Mouse (Mus musculus): Measurements from ENCODE around the gene Gpatch4. TPM values are rescaled to one million over a fixed set of nuclear protein-coding genes. Genes with fewer than 3 reads are reported as not detected.

Gene Gpatch4
- polyA plus RNA-seq, 1 experiment from 2014 or later: 27.4 TPM

DNA sequence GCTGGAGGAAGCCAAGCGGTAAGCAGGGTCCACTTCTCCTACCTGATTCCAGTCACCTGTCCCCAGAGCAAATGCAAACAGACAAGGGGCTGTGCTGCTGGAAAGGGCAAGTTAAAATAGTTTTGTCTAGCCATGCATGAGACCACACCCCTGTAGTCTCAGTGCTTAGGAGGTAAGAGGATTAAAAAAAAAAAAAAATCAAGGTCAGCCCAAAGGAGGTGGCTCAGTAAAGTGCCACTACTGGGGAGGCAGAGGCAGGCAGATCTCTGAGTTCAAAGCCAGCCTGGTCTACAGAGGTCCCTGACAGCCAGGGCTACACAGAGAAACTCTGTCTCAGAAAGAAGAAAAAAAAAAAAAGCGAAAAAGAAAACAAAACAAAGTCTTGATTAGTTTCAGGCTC lies 41.1 kb downstream of the Gpatch4 start:
- 98% methylated on average over 2 of the region's 2 CpGs for WGBS
- H3K4me2 ChIP-seq: no peak overlapping the region
- no peak overlapping the region for H3K4me3 ChIP-seq
- no peaks in the 10 kb centered on the region for H3K27me3 ChIP-seq
- no peaks in the 10 kb centered on the region for H3K36me3 ChIP-seq
- ATAC-seq (ENCODE audit: low FRiP score): no peak
- no peaks in the 10 kb centered on the region for H3K9me3 ChIP-seq
- no peak overlapping the region for H3K9ac ChIP-seq
- no peak overlapping the region for H3K27ac ChIP-seq
- peaks cover 18% of the 10 kb centered on the region for H3K4me1 ChIP-seq (replicated peaks)

DNA sequence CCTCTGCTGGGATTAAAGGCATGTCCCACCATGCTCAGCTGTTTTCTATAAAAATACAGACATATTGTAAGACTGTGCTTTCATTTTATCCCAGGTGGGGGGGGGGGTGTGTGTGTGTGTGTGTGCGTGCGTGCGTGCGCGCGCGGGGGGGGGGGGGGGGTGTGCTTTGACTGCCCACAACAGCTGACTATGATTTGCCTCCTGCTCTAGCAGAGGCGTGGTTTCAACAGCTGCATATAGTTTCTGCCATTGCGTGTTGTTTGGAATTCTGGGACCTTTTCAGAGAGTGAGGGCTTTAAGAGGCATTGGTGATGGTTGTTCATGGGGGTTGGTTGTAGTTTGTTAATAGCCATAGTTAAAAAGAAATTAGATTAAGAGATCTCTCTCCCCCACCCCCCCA lies 42.6 kb downstream of the Gpatch4 start:
- Histone ChIP-seq H3K27me3 (no peaks in the 10 kb centered on the region), H3K4me1 (replicated peaks) (peaks cover 18% of the 10 kb centered on the region), H3K4me2 (no peak overlapping the region), H3K27ac (no peak overlapping the region), H3K4me3 (no peak overlapping the region), H3K36me3 (no peaks in the 10 kb centered on the region; the same call in 1 of the 2 replicates), H3K9ac (0 out of 2 replicates have a peak overlapping the region, but pooled peaks have one; percentile 24), H3K9me3 (no peaks in the 10 kb centered on the region)
- ATAC-seq (ENCODE audit: low FRiP score): no peak
- 94% methylated on average over 8 of the region's 9 CpGs for WGBS

DNA sequence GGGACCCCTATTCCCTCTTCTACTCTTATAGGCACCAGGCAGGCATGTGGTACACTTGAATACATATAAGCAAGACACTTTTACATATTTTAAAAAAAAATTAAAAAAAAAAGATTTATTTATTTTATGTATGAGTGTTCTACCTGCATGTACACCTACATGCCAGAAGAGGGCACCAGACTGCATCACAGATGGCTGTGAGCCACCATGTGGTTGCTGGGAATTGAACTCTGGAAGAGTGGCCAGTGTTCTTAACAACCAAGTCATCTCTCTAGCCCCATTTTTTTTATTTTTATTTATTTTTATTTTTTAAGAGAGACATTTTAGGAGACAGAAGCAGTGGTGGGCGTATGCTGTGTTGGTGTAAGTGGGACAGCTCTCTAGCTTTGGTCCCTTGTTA lies 44.8 kb downstream of the Gpatch4 start:
- Histone ChIP-seq H3K27me3 (no peaks in the 10 kb centered on the region), H3K27ac (no peak overlapping the region), H3K36me3 (peaks cover 9% of the 10 kb centered on the region), H3K9me3 (no peaks in the 10 kb centered on the region), H3K9ac (no peak overlapping the region), H3K4me1 (replicated peaks) (peaks cover 6% of the 10 kb centered on the region), H3K4me3 (no peak overlapping the region), H3K4me2 (no peak overlapping the region)
- ATAC-seq (ENCODE audit: low FRiP score): no peak
- 82% methylated on average over 1 of the region's 1 CpGs for WGBS

DNA sequence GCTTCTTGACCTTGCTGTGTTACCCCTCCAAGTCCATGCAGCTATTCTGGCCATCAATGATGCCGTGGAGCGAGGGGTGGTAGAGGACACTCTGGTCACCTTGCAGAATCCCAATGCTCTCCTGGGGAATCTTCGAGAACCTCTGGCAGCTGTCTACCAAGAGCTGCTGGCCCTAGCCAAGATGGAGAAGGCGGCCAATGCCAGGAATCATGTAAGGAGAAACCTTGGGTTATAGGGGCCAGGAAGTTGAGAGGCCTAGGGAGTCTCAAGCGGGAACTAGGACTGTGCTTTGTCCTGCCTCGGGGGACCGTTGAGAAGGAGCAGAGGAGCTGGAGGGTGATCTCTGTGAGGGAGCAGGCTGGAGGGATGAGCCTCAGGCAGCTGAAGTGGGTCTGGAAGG lies 47.2 kb downstream of the Gpatch4 start:
- H3K4me2 ChIP-seq: no peak overlapping the region
- H3K4me3 ChIP-seq: no peak overlapping the region
- no peaks in the 10 kb centered on the region for H3K9me3 ChIP-seq
- no peak overlapping the region for H3K9ac ChIP-seq
- H3K27ac ChIP-seq: no peak overlapping the region
- peaks cover 10% of the 10 kb centered on the region for H3K36me3 ChIP-seq
- H3K27me3 ChIP-seq: no peaks in the 10 kb centered on the region
- ATAC-seq (ENCODE audit: low FRiP score): no peak
- H3K4me1 ChIP-seq (replicated peaks): peaks cover 6% of the 10 kb centered on the region; the same call in 1 of the 2 replicates
- 93% methylated on average over 7 of the region's 7 CpGs for WGBS

DNA sequence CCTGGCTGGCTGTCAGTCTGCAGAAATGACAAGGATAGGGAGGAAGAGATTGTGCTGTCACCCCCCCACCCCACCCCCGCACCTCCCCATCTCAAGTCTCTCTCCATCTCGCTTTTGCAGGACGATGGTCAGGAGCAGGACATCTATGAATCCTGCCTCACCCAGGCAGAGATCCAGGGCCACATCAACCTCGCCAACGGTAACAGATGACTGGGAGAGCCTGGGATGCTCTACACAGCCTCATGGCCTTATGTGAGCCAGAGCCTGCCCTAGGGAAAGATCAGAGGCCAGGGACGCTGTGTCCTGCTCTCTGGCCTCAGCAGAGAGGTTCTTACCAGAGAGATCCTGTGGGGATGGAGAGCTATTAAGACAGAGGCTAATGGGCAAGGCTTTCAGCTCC lies 47.7 kb downstream of the Gpatch4 start:
- peaks cover 10% of the 10 kb centered on the region for H3K36me3 ChIP-seq
- no peak for ATAC-seq (ENCODE audit: low FRiP score)
- no peaks in the 10 kb centered on the region for H3K27me3 ChIP-seq
- H3K27ac ChIP-seq: no peak overlapping the region
- 95% methylated on average over 6 of the region's 6 CpGs for WGBS
- no peak overlapping the region for H3K9ac ChIP-seq
- H3K9me3 ChIP-seq: no peaks in the 10 kb centered on the region
- no peak overlapping the region for H3K4me2 ChIP-seq
- H3K4me3 ChIP-seq: no peak overlapping the region
- peaks cover 6% of the 10 kb centered on the region; the same call in 1 of the 2 replicates for H3K4me1 ChIP-seq (replicated peaks)

DNA sequence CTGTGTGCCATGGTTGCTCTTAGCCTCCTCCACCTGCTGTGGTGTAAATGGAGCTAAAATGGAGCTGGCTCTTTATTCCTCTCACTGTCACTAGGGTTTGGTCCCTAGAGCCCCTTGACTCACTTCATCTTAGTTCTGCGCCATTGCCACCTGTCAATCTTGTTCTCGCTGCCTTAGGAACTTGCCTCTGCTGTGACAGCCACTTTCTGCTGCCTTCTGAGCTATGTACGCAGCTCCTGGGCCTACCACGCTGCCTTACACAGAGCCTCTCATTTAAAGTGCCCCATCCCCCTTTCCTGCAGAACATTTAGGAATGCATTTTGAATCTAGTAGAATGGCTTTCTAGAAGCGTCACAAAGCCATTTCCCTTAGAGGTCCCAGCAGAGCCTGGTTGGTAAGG lies 51.2 kb downstream of the Gpatch4 start:
- Histone ChIP-seq H3K9ac (no peak overlapping the region), H3K4me1 (replicated peaks) (peaks cover 6% of the 10 kb centered on the region; the same call in 1 of the 2 replicates), H3K27me3 (no peaks in the 10 kb centered on the region), H3K4me2 (no peak overlapping the region), H3K9me3 (no peaks in the 10 kb centered on the region), H3K4me3 (no peak overlapping the region), H3K36me3 (peaks cover 10% of the 10 kb centered on the region), H3K27ac (no peak overlapping the region)
- ATAC-seq (ENCODE audit: low FRiP score): no peak
- WGBS: 83% methylated on average over 5 of the region's 5 CpGs

DNA sequence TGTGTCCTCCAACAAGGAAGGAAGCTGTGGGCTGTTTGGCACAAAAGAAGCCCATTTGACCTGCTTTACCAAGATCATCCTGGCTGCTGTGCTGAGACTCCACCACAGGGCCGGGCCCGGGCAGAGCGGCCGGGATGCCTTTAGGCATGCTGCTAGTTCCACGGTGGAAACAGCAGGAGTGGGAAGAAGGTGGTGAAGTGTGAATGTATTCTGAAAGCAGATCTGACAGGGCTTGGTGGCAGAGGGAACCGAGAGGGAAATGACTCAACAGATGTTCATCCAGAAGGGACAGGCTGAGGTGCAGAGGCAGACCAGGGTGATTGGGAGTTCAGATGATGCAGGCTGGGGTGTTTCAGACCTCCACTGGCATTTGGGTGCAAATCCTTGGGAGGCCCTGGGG lies 54.8 kb downstream of the Gpatch4 start:
- Histone ChIP-seq H3K9ac (peak overlapping the region; percentile 20; the same call in 1 of the 2 replicates), H3K36me3 (peaks cover 15% of the 10 kb centered on the region; the same call in 1 of the 2 replicates), H3K4me3 (no peak overlapping the region), H3K27ac (no peak overlapping the region), H3K4me1 (replicated peaks) (peaks cover 6% of the 10 kb centered on the region; the same call in 1 of the 2 replicates), H3K27me3 (no peaks in the 10 kb centered on the region), H3K4me2 (no peak overlapping the region), H3K9me3 (no peaks in the 10 kb centered on the region)
- ATAC-seq (ENCODE audit: low FRiP score): no peak
- 92% methylated on average over 6 of the region's 6 CpGs for WGBS

DNA sequence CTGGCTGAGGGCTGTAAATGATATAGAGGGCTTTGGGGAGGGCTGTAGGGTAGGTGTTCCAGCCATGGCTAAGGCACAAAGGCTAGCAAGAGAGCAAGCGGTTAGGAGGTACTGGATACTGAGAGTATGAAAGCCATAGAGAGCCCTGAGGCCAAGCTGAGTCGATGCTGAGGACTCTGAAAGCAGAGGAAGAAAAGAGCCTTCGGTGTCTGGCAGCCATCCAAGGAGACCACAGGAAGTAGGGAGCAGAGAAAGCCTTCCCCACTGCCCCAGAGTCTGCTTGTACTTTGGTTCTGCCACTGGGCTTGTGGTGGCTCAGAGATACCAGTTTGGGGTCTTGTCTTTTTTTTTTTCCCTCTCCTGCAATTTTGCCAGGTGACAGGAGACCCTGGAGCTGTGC lies 57.3 kb downstream of the Gpatch4 start:
- WGBS: 72% methylated on average over 3 of the region's 3 CpGs
- H3K27ac ChIP-seq: no peak overlapping the region

DNA sequence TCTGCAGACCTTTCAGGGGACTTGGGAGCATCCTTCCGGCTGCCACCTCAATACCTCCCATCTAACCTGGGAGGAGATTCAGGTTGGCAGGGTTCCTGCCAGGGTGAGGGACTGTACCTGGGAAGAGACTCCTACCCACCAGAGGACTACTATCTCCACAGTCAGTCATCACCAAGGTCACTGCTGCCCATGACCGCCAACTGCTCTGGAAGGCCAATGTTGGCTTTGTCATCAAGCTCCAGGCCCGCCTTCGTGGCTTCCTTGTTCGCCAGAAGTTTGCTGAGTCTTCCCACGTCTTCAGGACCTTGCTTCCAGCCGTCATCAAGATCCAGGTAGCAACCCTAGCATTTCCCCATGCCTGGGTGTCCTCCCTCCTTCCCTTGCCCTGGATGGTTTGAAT lies 58.8 kb downstream of the Gpatch4 start:
- Histone ChIP-seq H3K4me3 (no peak overlapping the region), H3K4me1 (replicated peaks) (no peaks in the 10 kb centered on the region), H3K9me3 (no peaks in the 10 kb centered on the region), H3K27me3 (no peaks in the 10 kb centered on the region), H3K27ac (no peak overlapping the region), H3K36me3 (peaks cover 18% of the 10 kb centered on the region), H3K4me2 (no peak overlapping the region), H3K9ac (no peak overlapping the region)
- ATAC-seq (ENCODE audit: low FRiP score): no peak
- WGBS: 96% methylated on average over 7 of the region's 7 CpGs

More for the DNA sequence above, 57.3 kb downstream of the Gpatch4 start:
- H3K27me3 ChIP-seq: no peaks in the 10 kb centered on the region
- peaks cover 18% of the 10 kb centered on the region for H3K36me3 ChIP-seq
- no peaks in the 10 kb centered on the region for H3K4me1 ChIP-seq (replicated peaks)
- no peak for ATAC-seq (ENCODE audit: low FRiP score)
- no peak overlapping the region for H3K9ac ChIP-seq
- no peak overlapping the region for H3K4me2 ChIP-seq
- no peak overlapping the region for H3K4me3 ChIP-seq
- no peaks in the 10 kb centered on the region for H3K9me3 ChIP-seq

DNA sequence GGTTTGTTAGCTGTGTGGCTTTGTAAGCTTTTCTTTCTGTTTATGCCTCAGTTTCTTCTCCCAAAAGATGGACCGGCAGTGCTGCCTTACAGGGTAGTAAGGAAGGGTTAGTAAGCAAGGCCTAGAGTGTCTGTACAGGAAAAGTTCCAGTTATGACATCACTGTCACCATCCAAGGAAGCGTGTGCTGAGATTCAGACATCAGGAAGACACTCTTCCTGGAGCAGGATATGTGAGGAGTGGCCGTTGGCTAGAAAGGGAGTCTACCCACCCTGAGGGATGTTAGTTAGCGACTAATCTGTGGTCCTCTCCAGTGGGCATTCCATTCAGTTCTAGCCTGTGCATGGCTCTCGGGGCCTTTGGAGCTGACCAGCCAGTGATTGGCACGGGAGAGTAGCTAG lies 59.3 kb downstream of the Gpatch4 start:
- Histone ChIP-seq H3K9ac (peak overlapping the region; percentile 24; the same call in 1 of the 2 replicates), H3K36me3 (peaks cover 18% of the 10 kb centered on the region), H3K9me3 (no peaks in the 10 kb centered on the region), H3K4me2 (no peak overlapping the region), H3K4me1 (replicated peaks) (no peaks in the 10 kb centered on the region), H3K4me3 (no peak overlapping the region), H3K27ac (no peak overlapping the region), H3K27me3 (no peaks in the 10 kb centered on the region)
- 88% methylated on average over 6 of the region's 6 CpGs for whole genome bisulfite sequencing
- ATAC-seq (ENCODE audit: low FRiP score): no peak

DNA sequence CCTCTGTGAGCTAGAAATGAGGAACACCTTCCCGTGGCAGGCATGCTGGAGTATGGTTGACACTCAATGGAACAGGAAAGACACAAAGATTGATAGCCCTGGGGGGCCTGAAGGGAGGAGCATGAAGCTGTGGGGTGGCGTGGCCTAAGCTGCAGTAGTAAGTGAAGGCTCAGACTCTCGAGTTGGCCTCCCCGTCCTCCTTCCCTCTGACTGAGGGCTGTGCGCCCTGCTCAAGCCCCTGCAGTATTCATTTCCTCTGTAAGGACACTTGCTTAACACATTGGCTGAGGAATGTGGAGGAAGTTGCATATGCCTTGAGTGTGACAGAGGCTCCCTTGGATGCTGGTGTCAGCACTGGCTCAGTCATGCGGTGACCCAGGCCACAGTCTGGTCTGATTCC lies 59.7 kb downstream of the Gpatch4 start:
- H3K36me3 ChIP-seq: peaks cover 18% of the 10 kb centered on the region
- WGBS: 88% methylated on average over 6 of the region's 6 CpGs

More for the DNA sequence above, 59.7 kb downstream of the Gpatch4 start:
- no peaks in the 10 kb centered on the region for H3K9me3 ChIP-seq
- no peaks in the 10 kb centered on the region for H3K27me3 ChIP-seq
- no peaks in the 10 kb centered on the region for H3K4me1 ChIP-seq (replicated peaks)
- H3K4me2 ChIP-seq: no peak overlapping the region
- no peak overlapping the region for H3K4me3 ChIP-seq
- no peak overlapping the region for H3K27ac ChIP-seq
- H3K9ac ChIP-seq: peak overlapping the region; percentile 24; the same call in 1 of the 2 replicates
- no peak for ATAC-seq (ENCODE audit: low FRiP score)
